Mouse (Mus musculus) embryonic facial prominence, embryonic 13.5 days (tissue): Measurements from ENCODE around the gene Osbpl11. TPM values are rescaled to one million over a fixed set of nuclear protein-coding genes. Genes with fewer than 3 reads are reported as not detected.

ENCODE experiments used
- ATAC-seq: fragments of 200-750 bp; cut with Nextera tagmentation; 2 replicates; pipeline ENCODE4 v1.8.0; 2017; ENCODE audit warnings: low read depth; ENCODE audit not compliant: insufficient number of reproducible peaks, insufficient read depth, low FRiP score, low TSS enrichment
- H3K27ac ChIP-seq: fragments of 300-500 bp; sonication (generic); 2 replicates; pipeline ENCODE4 v1.5.1; 2015; ENCODE audit warnings: moderate library complexity, mild to moderate bottlenecking, inconsistent platforms
- H3K27me3 ChIP-seq: fragments of 300-500 bp; sonication (generic); 2 replicates; pipeline ENCODE4 v1.6.1; 2015; ENCODE audit warnings: mild to moderate bottlenecking, inconsistent platforms
- H3K36me3 ChIP-seq: fragments of 300-500 bp; sonication (generic); 2 replicates; pipeline ENCODE4 v1.6.1; 2015; ENCODE audit warnings: mild to moderate bottlenecking, inconsistent platforms
- H3K4me1 ChIP-seq: fragments of 300-500 bp; sonication (generic); 2 replicates; pipeline ENCODE4 v1.6.1; 2015; ENCODE audit warnings: inconsistent platforms
- H3K4me2 ChIP-seq: fragments of 300-500 bp; sonication (generic); 2 replicates; pipeline ENCODE4 v1.6.1; 2015; ENCODE audit warnings: moderate library complexity, mild to moderate bottlenecking, inconsistent platforms
- H3K4me3 ChIP-seq: fragments of 300-500 bp; sonication (generic); 2 replicates; pipeline ENCODE4 v1.5.1; 2015; ENCODE audit warnings: mild to moderate bottlenecking, inconsistent platforms
- H3K9ac ChIP-seq: fragments of 300-500 bp; sonication (generic); 2 replicates; pipeline ENCODE4 v1.6.1; 2015; ENCODE audit warnings: mild to moderate bottlenecking, inconsistent platforms
- H3K9me3 ChIP-seq: fragments of 300-500 bp; sonication (generic); 2 replicates; pipeline ENCODE4 v1.6.1; 2016; ENCODE audit warnings: inconsistent platforms
- WGBS: fragments of 180-500 bp; shearing (Covaris S2); methylation state at CpG from one replicate; pipeline ENCODE4 v1.1.7; 2015; ENCODE audit warnings: mixed read lengths; 5-methylcytosine and 5-hydroxymethylcytosine counted together
- polyA plus RNA-seq: library from polyadenylated mRNA; unstranded; fragments of >200 nt; fragmentation: Nextera tagmentation; extraction: Ambion mirVana; gene quantifications from 2 replicates; pipeline ENCODE4 v1.2.1, GENCODE M21; 2015

Gene Osbpl11
- polyA plus RNA-seq, 1 experiment from 2014 or later, result 17.8 TPM

GRCm38 (mm10) chr16:33267616-33268253 is 82.9 kb downstream of the Osbpl11 start:
- Histone ChIP-seq H3K36me3 (peaks cover 77% of the 10 kb centered on the region), H3K27me3 (no peaks in the 10 kb centered on the region), H3K4me3 (no peak overlapping the region), H3K4me1 (no peaks in the 10 kb centered on the region), H3K4me2 (no peak overlapping the region), H3K27ac (no peak overlapping the region), H3K9ac (no peak overlapping the region), H3K9me3 (no peaks in the 10 kb centered on the region; the same call in 1 of the 2 replicates)
- no peak for ATAC-seq
- 88% methylated on average over 9 of the region's 9 CpGs for WGBS

- peaks cover 67% of the 10 kb centered on the region for H3K36me3 ChIP-seq
- 94% methylated on average over 4 of the region's 4 CpGs for WGBS
Measured at GRCm38 (mm10) chr16:33271824-33272223, 87.0 kb downstream of the Osbpl11 start.

GRCm38 (mm10) chr16:33283079-33283478 is 98.2 kb downstream of the Osbpl11 start:
- Histone ChIP-seq H3K4me3 (no peak overlapping the region), H3K36me3 (peaks cover 76% of the 10 kb centered on the region), H3K9ac (no peak overlapping the region), H3K4me2 (no peak overlapping the region), H3K27ac (no peak overlapping the region), H3K4me1 (no peaks in the 10 kb centered on the region), H3K9me3 (no peaks in the 10 kb centered on the region), H3K27me3 (no peaks in the 10 kb centered on the region)
- no peak for ATAC-seq
- WGBS, result 81% methylated on average over 1 of the region's 1 CpGs

More at GRCm38 (mm10) chr16:33271824-33272223, 87.0 kb downstream of the Osbpl11 start:
- Histone ChIP-seq H3K4me1 (no peaks in the 10 kb centered on the region), H3K27me3 (no peaks in the 10 kb centered on the region), H3K4me2 (no peak overlapping the region), H3K9me3 (no peaks in the 10 kb centered on the region; the same call in 1 of the 2 replicates), H3K27ac (no peak overlapping the region), H3K4me3 (no peak overlapping the region), H3K9ac (no peak overlapping the region)
- ATAC-seq, result no peak

GRCm38 (mm10) chr16:33288536-33288935 is 103.7 kb downstream of the Osbpl11 start:
- H3K4me1 ChIP-seq, result no peaks in the 10 kb centered on the region
- no peak for ATAC-seq
- no peak overlapping the region for H3K27ac ChIP-seq
- H3K9me3 ChIP-seq, result 0 out of 2 replicates have a peak, but pooled peaks cover 9% of the 10 kb centered on the region
- H3K4me3 ChIP-seq, result no peak overlapping the region
- no peaks in the 10 kb centered on the region for H3K27me3 ChIP-seq
- 72% methylated on average over 9 of the region's 9 CpGs for WGBS
- no peak overlapping the region for H3K4me2 ChIP-seq
- H3K36me3 ChIP-seq, result peaks cover 89% of the 10 kb centered on the region
- no peak overlapping the region for H3K9ac ChIP-seq

GRCm38 (mm10) chr16:33289981-33290380 is 105.1 kb downstream of the Osbpl11 start:
- no peak overlapping the region for H3K9ac ChIP-seq
- no peak overlapping the region for H3K4me2 ChIP-seq
- no peak overlapping the region for H3K4me3 ChIP-seq
- peaks cover 93% of the 10 kb centered on the region for H3K36me3 ChIP-seq
- ATAC-seq, result no peak
- WGBS, result 80% methylated on average over 7 of the region's 7 CpGs
- 0 out of 2 replicates have a peak, but pooled peaks cover 9% of the 10 kb centered on the region for H3K9me3 ChIP-seq
- H3K4me1 ChIP-seq, result no peaks in the 10 kb centered on the region
- no peaks in the 10 kb centered on the region for H3K27me3 ChIP-seq
- no peak overlapping the region for H3K27ac ChIP-seq

- no peak overlapping the region for H3K4me3 ChIP-seq
- H3K9ac ChIP-seq, result no peak overlapping the region
- no peaks in the 10 kb centered on the region for H3K4me1 ChIP-seq
- no peak overlapping the region for H3K27ac ChIP-seq
- H3K4me2 ChIP-seq, result no peak overlapping the region
- ATAC-seq, result no peak
- WGBS, result 96% methylated on average over 7 of the region's 7 CpGs
- H3K9me3 ChIP-seq, result 0 out of 2 replicates have a peak, but pooled peaks cover 9% of the 10 kb centered on the region
- H3K27me3 ChIP-seq, result no peaks in the 10 kb centered on the region
- peaks cover 97% of the 10 kb centered on the region for H3K36me3 ChIP-seq
Measured at GRCm38 (mm10) chr16:33292241-33292640, 107.4 kb downstream of the Osbpl11 start.

Other genes with a start within 250 kb of the Osbpl11 start
- 2.1 and 4.0 TPM in 2 replicates for gene Iqcg, start 128.9 kb upstream of the Osbpl11 start, polyA plus RNA-seq
- gene Rpl35a, start 128.6 kb upstream of the Osbpl11 start, polyA plus RNA-seq, result 1,031 and 1,064 TPM in 2 replicates
- 1.4 and 3.9 TPM in 2 replicates for gene Lmln, start 122.5 kb upstream of the Osbpl11 start, polyA plus RNA-seq
- 82.7 and 94.7 TPM in 2 replicates for gene Snx4, start 66.4 kb downstream of the Osbpl11 start, polyA plus RNA-seq
- 62.3 and 66.7 TPM in 2 replicates for gene Zfp148, start 195.8 kb downstream of the Osbpl11 start, polyA plus RNA-seq